Mouse (Mus musculus): Measurements from ENCODE around the gene Pnpla1.
A peak's percentile ranks its signal among the peaks of the same experiment; 100 is the strongest.
"Not testable (repeated sequence)": the region's sequence is repeated elsewhere in the genome, so short reads cannot be mapped to it uniquely, and the experiment has no call there.

DNA sequence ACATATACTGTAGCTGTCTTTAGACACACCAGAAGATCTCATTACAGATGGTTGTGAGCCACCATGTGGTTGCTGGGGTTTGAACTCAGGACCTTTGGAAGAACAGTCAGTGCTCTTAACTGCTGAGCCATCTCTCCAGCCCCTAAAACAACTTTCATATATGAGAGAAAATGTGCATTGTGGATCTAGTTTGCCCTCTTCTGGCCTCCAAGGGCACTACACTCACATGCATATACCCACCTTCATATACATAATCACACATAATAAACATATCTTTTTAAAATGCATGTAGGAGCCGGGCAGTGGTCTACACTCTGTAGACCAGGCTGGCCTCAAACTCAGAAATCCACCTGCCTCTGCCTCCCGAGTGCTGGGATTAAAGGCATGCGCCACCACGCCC lies 16.3 kb upstream of the Pnpla1 start:
- peak; percentile 26; the same call in 1 of the 2 replicates for TF ChIP-seq CTCF (IDR thresholded peaks at IDR 0.05)
- not testable (repeated sequence) for TF ChIP-seq EP300 (IDR thresholded peaks at IDR 0.05)

All from lung, postnatal 0 days (tissue).